Mouse (Mus musculus) brain, embryonic 14.5 days (tissue): Measurements from ENCODE around the gene Kif3a.

Experiments used
- CTCF ChIP-seq: fragments of 200-500 bp; IDR thresholded peaks from 2 replicates; pipeline ENCODE4 v1.5.1; 2012; ENCODE audit warnings: inconsistent platforms, mild to moderate bottlenecking, moderate library complexity, borderline replicate concordance; ENCODE audit not compliant: insufficient read depth, insufficient read length; ENCODE audit errors: extremely low read depth
- POLR2A ChIP-seq: fragments of 200-500 bp; IDR thresholded peaks from 2 replicates; pipeline ENCODE4 v1.6.1; 2012; ENCODE audit warnings: mild to moderate bottlenecking, inconsistent platforms, borderline replicate concordance; ENCODE audit not compliant: poor library complexity, insufficient read depth, insufficient read length, severe bottlenecking; ENCODE audit errors: extremely low read depth

DNA sequence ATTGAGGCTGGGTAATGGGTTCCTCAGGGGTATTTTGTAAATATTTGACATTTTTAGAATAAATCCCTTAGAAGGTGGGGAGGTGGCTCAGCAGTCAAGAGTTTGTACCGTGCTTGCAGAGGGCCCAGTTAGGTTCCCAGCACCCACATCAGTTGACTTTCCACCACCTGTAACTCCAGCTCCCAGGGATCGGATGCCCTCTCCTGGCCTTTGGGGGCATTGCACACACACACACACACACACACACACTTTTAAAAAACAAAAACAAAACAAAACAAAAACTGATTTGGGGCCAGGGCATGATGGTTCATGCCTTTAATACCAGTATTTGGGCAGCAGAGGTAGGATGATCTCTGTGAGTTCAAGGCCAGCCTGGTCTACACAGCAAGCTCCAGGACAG is 56.9 kb downstream of the Kif3a start:
- TF ChIP-seq CTCF (no peak), POLR2A (no peak)
